Mouse (Mus musculus) mature B cell (primary cell): ENCODE results near the gene Trak2.
"Not testable (repeated sequence)": the region's sequence is repeated elsewhere in the genome, so short reads cannot be mapped to it uniquely, and the experiment has no call there.

Experiments
- in situ Hi-C: fragments of 300-500 bp; cut with MboI; formaldehyde crosslinking; loops from 2 replicates; pipeline ENCODE4 v1.14.3; 2019

Trak2 gene

DNA sequence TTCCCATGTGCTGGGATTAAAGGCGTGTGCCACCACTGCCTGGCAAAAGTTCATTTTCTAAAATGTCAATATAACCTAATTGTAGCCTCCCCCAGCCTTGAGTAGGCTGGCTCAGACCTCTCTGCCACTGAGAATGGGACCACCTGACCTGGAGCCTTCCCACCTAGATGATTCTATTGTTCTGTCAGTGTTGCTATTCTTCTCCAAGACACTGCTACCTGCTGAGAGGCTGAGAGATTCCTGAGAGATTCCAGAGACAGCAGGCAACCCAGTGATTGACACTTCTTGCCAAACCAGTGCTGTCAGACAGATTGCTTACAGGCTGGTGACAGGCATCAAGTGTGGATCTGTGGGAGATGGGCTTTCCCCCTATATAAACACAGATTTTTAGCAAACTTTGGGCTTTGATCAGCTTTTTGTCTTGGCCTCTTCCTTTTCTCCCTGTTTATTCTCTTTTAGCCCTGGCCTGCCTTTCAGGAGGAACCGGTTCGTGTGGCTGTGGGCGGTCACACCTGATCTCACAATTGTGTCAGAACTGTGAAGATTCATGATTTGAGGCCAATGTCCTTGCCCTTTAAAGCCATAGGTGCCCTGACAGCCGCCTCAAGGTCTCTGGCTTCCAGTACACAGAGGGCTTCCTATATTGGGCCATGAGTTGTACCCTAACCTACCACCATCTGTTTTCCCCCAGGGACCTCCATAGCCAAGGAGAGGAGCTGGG is 83.2 kb downstream of the Trak2 start:
- in situ Hi-C loops: no loop called here

DNA sequence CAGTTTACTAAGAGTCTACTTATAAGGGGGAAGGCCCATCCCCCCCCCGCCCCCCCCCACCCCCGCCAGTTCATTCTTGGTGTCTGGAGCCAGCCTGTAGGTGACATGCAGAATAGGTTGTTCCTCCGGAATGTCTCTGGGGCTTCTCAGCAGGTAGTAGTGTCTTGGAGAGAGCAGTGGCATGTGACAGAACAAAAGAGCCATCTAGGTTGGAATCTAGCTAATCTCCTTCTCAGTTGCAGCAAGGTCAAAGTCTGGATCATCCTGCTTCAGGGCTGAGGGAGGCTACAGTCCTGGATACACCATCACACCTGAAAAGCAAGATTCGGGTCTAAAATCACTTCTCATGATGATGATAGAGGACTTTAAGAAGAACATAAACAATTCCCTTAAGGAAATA is 87.6 kb downstream of the Trak2 start:
- in situ Hi-C loops: no loop called here

DNA sequence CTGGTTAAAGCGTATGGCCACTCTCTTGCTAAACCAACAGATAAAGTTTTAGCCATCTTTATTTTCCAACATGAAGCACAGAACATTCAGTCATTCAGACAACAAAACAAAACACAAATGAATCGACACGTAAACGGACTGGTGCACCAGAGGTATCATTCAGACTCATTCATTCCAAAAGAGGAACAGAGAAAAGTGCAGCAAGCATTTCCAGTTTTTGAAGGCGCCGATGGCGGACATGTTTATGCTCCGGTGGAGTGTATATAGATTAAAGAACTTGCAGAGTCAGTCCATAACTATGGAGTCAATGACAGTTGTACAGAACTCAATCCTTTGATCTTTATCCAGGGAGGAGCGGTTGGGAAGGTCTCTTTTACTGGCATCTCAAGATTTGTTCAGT is 90.0 kb downstream of the Trak2 start:
- in situ Hi-C loops: not testable (repeated sequence)

DNA sequence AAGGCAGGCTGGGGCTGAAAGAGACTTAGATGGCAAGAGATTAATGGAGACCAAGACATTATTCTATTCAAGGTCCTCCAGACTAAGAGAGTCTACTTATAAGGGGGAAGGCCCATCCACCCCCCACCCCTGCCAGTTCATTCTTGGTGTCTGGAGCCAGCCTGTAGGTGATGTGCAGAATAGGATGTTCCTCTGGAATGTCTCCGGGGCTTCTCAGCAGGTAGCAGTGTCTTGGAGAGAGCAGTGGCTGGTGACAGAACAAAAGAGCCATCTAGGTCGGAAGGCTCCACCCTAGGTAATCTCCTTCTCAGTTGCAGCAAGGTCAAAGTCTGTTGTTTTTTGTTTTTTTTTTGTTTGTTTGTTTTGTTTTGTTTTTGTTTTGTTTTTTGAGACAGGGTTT is 93.9 kb downstream of the Trak2 start:
- in situ Hi-C loops: not testable (repeated sequence)

DNA sequence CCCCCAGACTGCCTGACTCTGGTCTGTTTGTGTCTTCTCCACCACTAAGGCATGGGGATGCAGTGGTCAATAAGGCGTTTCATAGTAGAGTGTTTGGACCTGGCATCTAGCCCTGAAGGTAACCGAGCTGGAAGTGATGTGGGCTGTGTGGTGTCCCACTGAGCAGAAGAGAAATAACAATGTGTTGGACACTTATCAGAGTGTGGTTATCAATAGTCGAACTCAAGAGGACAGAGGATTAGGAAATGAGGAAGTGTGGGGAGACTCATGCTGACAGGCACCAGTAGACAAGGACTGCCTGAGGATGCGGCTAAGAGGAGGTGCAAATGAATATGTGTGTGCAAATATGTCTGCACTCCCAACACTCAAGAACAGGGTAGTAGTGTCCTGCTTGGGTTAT is 96.7 kb downstream of the Trak2 start:
- in situ Hi-C loops: not testable (repeated sequence)

DNA sequence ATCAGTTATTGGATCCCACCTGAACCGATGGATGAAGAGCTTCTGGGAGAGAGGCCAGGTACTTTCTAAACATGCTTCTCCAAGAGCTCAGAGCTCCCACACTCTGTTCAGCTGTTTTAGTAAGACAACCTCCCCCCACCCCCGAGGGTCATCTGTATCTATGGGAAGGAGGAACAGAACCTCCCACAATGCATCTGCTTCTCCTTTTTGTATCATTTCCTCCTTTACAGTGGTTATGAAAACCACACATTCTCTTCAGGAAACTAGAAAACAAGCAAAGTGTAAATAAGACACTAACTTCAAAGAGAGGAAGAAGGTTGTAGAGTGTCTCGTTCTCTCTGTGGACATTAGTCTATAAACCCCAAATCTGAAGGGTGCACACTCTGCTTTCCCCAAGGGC is 112.6 kb downstream of the Trak2 start:
- in situ Hi-C loops: not testable (repeated sequence)

DNA sequence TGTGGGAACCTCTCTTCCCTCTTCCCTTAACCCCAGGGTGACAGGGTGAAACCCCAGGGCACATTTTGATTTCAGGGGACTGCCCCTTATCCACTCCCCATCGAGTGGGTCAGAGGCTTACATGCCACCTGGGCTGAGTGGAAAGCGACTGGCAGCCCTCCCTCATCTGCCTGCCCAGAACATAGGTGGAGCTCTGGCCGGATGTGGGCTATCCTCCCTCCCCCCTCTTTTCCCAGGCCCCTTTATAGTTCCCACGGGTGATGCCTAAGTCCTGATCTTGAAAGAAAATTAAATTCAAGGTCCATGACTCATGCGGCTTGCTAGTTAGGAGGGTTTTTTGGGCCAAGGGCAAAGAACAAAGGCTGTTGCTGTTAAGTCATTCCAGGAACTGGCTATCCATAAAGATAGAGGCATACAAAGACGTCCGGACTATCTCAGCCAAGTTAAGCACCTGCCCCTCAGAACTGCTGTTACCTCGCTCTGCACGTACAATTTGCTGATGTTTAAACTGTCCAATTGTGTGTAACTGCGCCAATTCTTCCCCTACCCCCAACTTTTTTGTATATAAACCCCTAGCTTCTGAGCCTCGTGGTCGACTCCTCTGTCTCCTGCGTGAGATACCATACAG is 113.4 kb downstream of the Trak2 start:
- in situ Hi-C loops: not testable (repeated sequence)

DNA sequence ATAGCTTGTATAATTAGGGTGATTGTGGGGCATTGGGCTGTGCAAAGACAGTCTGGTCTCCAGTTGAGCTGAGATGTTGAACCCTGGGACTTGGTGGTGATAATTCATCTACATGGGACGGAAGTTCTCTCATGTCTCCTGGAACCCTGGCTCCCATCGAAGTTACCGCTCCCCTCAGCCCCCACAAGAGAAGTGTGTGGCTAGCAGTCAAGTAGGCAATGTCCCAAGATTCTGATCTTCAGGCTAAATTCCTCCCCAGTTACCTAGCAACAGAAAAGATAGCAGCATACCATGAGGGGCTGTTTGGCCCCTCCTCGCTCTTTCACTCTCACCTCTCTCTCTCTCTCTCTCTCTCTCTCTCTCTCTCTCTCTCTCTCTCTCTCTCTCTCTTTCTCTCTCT is 114.1 kb downstream of the Trak2 start:
- in situ Hi-C loops: not testable (repeated sequence)

DNA sequence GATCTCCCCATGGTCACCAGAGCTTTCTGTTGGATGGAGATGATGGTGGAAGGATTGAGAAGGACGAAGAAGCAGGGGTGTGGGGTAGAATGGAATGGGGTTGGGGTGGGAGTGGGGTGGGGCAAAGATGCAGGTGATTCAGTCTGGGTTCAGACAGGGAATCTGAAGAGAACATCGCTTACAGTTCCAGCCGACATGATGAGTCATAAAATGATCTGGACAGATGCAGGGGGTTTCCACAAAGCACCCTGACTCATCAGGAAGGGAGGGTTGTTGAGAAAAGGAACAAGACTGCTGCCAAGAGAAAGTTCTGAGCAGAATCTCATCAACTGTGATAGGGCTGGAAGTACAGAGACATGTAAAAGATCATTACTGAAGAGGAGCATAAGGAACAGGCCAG is 116.4 kb downstream of the Trak2 start:
- in situ Hi-C loops: not testable (repeated sequence)
